Mouse (Mus musculus): ENCODE measurements around the gene 5830473C10Rik. TPM values are rescaled to one million over a fixed set of nuclear protein-coding genes. Genes with fewer than 3 reads are reported as not detected.
"Not testable (repeated sequence)": the region's sequence is repeated elsewhere in the genome, so short reads cannot be mapped to it uniquely, and the experiment has no call there.

The 5830473C10Rik gene
- polyA plus RNA-seq, 3 experiments from 2014 or later = 0.30 TPM; not detected in 2

- peak; percentile 99 for ATAC-seq
Observed at GRCm38 (mm10) chr5:90594945-90595344, 34.0 kb downstream of the 5830473C10Rik start.

GRCm38 (mm10) chr5:90596155-90596554 lies 35.2 kb downstream of the 5830473C10Rik start:
- no peak for ATAC-seq

- ATAC-seq = peak; percentile 58
Observed at GRCm38 (mm10) chr5:90601469-90601868, 40.6 kb downstream of the 5830473C10Rik start.

GRCm38 (mm10) chr5:90603407-90603923 lies 42.6 kb downstream of the 5830473C10Rik start:
- peak; percentile 28 for ATAC-seq

GRCm38 (mm10) chr5:90608906-90609305 lies 48.0 kb downstream of the 5830473C10Rik start:
- no peak for ATAC-seq

GRCm38 (mm10) chr5:90611388-90611787 lies 50.5 kb downstream of the 5830473C10Rik start:
- ATAC-seq = peak; percentile 29

GRCm38 (mm10) chr5:90611996-90612611 lies 51.2 kb downstream of the 5830473C10Rik start:
- ATAC-seq = peak; percentile 77

GRCm38 (mm10) chr5:90612751-90613150 lies 51.8 kb downstream of the 5830473C10Rik start:
- ATAC-seq = not testable (repeated sequence)

- ATAC-seq = peak; percentile 67
Observed at GRCm38 (mm10) chr5:90617859-90618258, 57.0 kb downstream of the 5830473C10Rik start.

GRCm38 (mm10) chr5:90621316-90621715 lies 60.4 kb downstream of the 5830473C10Rik start:
- no peak for ATAC-seq

GRCm38 (mm10) chr5:90621726-90622125 lies 60.8 kb downstream of the 5830473C10Rik start:
- ATAC-seq = no peak

GRCm38 (mm10) chr5:90623209-90623608 lies 62.3 kb downstream of the 5830473C10Rik start:
- no peak for ATAC-seq

GRCm38 (mm10) chr5:90624708-90625425 lies 64.0 kb downstream of the 5830473C10Rik start:
- no peak for ATAC-seq

GRCm38 (mm10) chr5:90627423-90627822 lies 66.5 kb downstream of the 5830473C10Rik start:
- no peak for ATAC-seq

GRCm38 (mm10) chr5:90628011-90628410 lies 67.1 kb downstream of the 5830473C10Rik start:
- ATAC-seq = no peak

GRCm38 (mm10) chr5:90628530-90628929 lies 67.6 kb downstream of the 5830473C10Rik start:
- ATAC-seq = no peak

GRCm38 (mm10) chr5:90634885-90635284 lies 74.0 kb downstream of the 5830473C10Rik start:
- ATAC-seq = no peak

- peak; percentile 41 for ATAC-seq
Observed at GRCm38 (mm10) chr5:90640286-90641217, 79.6 kb downstream of the 5830473C10Rik start, which contains the start of gene Rassf6. Gene Rassf6 (minus strand): TSS chr5:90640657.

GRCm38 (mm10) chr5:90641218-90641610 lies 80.3 kb downstream of the 5830473C10Rik start:
- ATAC-seq = no peak

- no peak for ATAC-seq
Observed at GRCm38 (mm10) chr5:90645579-90645978, 84.7 kb downstream of the 5830473C10Rik start.

GRCm38 (mm10) chr5:90646398-90646797 lies 85.5 kb downstream of the 5830473C10Rik start:
- no peak for ATAC-seq
